Mouse (Mus musculus): Measurements from ENCODE around the gene Slc22a6.

DNA sequence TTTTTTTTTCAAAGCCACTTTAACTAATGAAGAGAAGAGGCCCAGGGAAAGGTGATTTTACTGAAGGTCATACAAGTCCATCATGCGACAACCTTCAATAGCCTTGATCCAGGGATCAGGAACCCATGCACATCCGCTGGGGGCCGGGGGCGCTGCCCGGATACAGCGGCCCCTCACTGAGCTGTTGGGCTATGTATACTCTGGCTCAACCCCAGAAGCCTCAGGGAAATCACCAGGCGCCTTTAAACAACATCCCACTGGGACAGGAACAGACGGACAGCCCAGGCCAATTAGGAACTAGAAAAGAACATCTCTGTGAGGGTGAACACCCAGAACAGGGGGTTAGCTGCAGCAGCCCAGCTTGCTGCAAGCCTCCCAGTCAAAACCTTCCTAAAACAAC, 26.9 kb upstream of the Slc22a6 start, which contains the start of gene Slc22a8:
- TF ChIP-seq CTCF (IDR thresholded peaks at IDR 0.05; ENCODE audit: insufficient read depth, low read length) (no peak), POLR2A (IDR thresholded peaks at IDR 0.05; ENCODE audit: borderline replicate concordance, extremely low read depth, low read depth, low read length) (no peak)
